Mouse (Mus musculus) stomach, adult 2 months (tissue): ENCODE data around the gene Ffar4. TPM values are rescaled to one million over a fixed set of nuclear protein-coding genes. Genes with fewer than 3 reads are reported as not detected.

Source experiments
- polyA plus RNA-seq: library from polyadenylated mRNA; depleted of rRNA; stranded (reverse); fragments of >200 nt; gene quantifications from 2 replicates; pipeline ENCODE4 v1.2.3, GENCODE M21; 2012; rRNA removed

The Ffar4 gene
- polyA plus RNA-seq = 2.4 and 5.5 TPM in 2 replicates

GRCm38 (mm10) chr19:38096858-38097758 lies at the start of gene Ffar4:
Gene Ffar4, plus strand, starts transcription at chr19:38097071.

DNA sequence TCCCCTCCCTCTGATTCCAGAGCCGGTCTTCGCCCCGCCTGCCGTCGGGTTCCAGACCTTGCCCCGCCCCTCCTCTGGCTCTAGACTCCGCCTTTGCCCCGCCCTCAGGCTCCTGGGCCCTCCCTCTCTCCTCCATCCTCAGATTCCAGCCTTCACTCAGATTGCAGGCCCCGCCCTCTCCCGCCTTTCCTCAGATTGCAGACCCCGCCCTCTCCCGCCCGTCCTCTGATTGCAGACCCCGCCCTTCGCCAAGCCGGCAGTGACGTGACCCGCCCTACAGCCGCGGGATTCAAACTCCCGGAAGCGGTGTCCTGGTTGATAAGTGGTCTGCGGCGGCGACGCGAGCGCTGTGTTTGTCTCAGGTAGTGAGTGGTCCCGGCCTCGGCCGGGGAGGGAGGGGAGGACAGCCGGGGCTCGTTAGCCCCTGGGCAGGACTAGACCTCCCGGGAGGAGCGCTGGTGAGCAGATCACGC lies 42.1 kb upstream of the Ffar4 start, which contains the start of gene Cep55:
TSS of gene Cep55 (plus strand) at position 292 of the 473 bp plus-strand sequence.

GRCm38 (mm10) chr19:38125219-38125610 lies 28.3 kb downstream of the Ffar4 start, which contains the start of gene Rbp4:
Gene Rbp4, minus strand, starts transcription at chr19:38125281.

DNA sequence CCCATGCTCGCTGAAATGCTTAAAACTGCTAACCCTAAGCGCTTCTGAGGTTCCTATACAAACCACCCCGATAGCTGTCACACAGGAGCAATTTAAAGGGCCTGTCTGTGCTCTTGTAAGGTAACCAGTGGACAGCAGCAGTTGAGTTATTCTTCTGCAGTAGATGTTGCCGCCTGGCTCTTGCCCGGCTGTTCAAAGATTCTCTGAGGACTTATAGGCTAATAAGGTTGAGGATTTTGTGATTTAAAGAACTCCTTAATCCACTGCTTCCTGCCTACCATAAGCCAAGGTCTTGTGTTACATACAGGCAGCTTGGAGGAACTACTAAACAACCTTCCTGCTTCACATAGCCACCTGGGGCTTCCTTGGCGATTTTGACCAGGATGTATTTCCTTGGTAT lies 35.6 kb downstream of the Ffar4 start, which contains the start of gene Pde6c:
TSS of gene Pde6c (plus strand) at position 301 of the 400 bp plus-strand sequence.

Other genes starting within 250 kb of the Ffar4 start
- gene Myof, start 53.5 kb upstream of the Ffar4 start, polyA plus RNA-seq = 7.1 TPM in 2 replicates
- 0.61 and 0.84 TPM in 2 replicates for gene Cep55, start 42.1 kb upstream of the Ffar4 start, polyA plus RNA-seq
- 8.1 and 10.7 TPM in 2 replicates for gene Rbp4, start 28.2 kb downstream of the Ffar4 start, polyA plus RNA-seq
- gene Pde6c, start 35.7 kb downstream of the Ffar4 start, polyA plus RNA-seq = not detected in 2 replicates
- 0.33 and 1.0 TPM in 2 replicates for gene Fra10ac1, start 127.1 kb downstream of the Ffar4 start, polyA plus RNA-seq
- gene Lgi1, start 167.5 kb downstream of the Ffar4 start, polyA plus RNA-seq = 0.03 and 0.09 TPM in 2 replicates